Mouse (Mus musculus): Measurements from ENCODE around the gene Chrna1.

Chrna1 gene

DNA sequence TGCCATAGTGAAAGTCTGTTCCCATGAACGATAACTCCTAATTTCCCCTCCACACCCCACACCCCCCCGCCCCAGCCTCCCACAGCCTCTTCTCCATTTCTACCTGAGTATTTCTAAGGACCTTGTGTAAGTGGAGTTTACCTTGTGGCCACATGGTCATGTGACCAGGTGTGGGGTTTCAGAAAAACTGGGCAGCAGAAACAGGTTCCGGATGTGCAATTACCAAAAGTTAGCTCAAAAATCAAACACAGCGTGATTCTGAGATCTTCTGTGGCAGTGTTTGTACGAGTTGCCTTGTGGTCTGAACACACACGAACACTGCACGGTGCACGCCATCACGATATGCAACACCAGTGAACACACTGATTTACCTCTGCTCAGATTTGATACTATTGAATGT, 17.5 kb downstream of the Chrna1 start:
- in situ Hi-C loops (cut with MboI; ENCODE audit: unreplicated experiment in 2 of 2) = loop anchor here (5.0 to 25.0 kb wide), 5 partner anchors 68 to 1022 kb away; partner anchors contain the start of genes Atf2 (in 1 of the 2) and Atp5g3 (in 1 of the 2)

DNA sequence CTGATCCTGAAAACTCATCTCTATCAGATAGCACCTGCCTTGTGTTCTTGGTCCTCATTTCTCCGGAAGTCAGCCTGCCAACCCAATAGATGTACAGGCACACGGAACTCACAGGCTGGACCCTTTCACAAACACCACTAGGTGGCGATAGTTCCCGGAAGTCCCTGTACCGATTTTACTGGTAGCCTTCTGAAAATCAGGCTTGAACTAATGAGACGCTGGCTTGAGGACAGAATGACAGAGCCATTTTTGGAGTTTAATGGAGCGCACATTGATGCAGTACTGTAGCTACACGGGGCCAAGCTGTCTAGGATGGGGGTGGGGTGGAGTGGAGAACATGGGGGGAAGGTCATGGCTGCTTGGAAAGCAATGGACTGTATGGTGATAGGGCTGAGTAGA, 18.5 kb downstream of the Chrna1 start:
- in situ Hi-C loops (cut with MboI; ENCODE audit: unreplicated experiment in 2 of 2) = loop anchor here (5.0 to 25.0 kb wide), 5 partner anchors 67 to 1023 kb away; partner anchors contain the start of genes Atf2 (in 1 of the 2) and Atp5g3 (in 1 of the 2)

DNA sequence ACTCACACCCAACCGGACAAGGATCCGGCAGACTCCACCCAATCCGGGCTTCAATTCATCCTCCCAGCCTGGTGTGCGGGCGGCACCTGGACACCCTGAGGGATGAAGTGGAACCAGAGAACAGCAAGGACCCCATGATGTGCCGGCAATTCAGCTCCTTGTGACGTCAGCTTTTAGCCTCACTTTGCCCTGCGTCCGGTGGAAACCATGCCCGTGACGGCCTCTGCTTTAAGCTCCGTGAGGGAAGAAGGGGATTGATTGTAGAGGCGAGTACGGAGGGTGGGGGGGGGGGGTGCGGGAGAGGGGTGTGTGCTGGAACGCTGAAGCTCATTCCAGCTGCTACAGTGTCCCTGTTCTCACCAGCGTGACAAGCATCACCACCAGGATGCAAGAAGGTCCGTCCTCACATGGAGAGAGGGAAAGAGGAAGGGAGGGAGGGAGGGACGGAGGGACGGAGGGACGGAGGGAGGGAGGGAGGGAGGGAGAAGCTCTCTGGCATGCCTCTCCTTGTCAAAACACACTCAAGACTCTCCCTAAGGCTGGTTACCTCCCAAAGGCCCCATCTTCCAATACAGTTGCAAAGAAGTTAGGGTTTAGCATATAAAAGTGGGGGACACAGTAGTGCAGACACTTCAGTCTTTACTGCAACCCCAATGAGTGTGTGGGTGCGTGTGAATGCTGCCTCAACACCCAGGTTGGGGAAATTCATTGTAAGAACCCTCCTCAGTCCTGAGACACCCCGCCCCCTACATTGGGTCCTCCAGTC, 19.1 kb downstream of the Chrna1 start:
- in situ Hi-C loops (cut with MboI; ENCODE audit: unreplicated experiment in 2 of 2) = loop anchor here (5.0 to 25.0 kb wide), 5 partner anchors 66 to 1024 kb away; partner anchors contain the start of genes Atf2 (in 1 of the 2) and Atp5g3 (in 1 of the 2)

DNA sequence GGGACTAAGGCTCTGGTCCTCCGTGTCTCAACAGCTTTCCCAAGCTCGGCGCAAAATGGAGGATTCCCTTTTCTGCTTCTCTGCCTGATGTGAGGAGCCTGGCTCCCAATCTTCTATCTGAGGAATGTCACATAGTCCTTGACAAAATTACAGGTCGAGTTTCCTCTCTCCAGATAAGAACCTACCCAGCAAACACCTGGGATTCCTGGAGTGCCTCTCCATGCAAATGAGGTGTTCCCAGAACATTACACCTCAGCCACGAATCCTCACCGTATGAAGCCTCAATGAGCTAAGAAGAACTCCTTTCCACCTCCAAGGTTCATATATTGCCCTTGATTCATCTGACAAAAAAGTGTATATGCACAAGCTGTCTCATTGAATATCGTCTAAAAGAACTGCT, 19.7 kb downstream of the Chrna1 start:
- in situ Hi-C loops (cut with MboI; ENCODE audit: unreplicated experiment in 2 of 2) = loop anchor here (5.0 to 25.0 kb wide), 5 partner anchors 66 to 1024 kb away; partner anchors contain the start of genes Atf2 (in 1 of the 2) and Atp5g3 (in 1 of the 2)

DNA sequence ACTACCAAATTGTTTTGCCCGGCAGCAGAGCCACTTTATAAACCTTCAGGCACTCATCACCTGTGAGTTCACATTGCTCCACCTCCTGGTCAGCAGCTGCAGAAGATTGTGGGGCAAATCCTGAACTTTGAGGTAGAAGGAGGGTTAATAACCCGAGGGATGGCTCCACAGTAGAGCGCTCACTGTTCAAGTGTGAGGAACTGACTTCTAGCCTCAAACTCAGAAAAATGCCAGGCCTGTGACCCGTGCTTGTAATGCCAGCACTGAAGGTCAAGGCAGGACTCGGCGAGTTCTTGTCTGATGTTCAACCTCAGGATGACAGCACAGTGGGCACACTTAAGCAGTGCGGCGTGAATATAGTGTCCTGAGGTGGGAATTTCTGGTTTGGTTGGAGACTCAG, 22.2 kb downstream of the Chrna1 start:
- in situ Hi-C loops (cut with MboI; ENCODE audit: unreplicated experiment in 2 of 2) = loop anchor here in 1 of 2 experiments (25.0 kb wide), 2 partner anchors 329 to 979 kb away; partner anchors contain the start of gene Atf2

DNA sequence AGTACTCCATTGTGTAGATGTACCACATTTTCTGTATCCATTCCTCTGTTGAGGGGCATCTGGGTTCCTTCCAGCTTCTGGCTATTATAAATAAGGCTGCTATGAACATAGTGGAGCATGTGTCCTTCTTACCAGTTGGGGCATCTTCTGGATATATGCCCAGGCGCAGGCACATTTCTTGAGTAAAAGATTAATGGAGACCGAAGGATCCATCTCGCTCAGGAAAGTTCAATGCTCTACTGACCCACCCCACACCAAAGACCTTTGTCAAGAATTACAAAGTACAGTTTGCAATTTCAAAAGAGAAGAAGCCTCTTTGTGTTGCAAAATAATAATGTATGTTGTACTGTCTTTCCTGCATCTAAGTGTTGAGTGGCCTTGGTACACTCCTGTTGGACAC, 23.1 kb downstream of the Chrna1 start:
- in situ Hi-C loops (cut with MboI; ENCODE audit: unreplicated experiment in 2 of 2) = loop anchor here in 1 of 2 experiments (25.0 kb wide), 2 partner anchors 330 to 980 kb away; partner anchors contain the start of gene Atf2

DNA sequence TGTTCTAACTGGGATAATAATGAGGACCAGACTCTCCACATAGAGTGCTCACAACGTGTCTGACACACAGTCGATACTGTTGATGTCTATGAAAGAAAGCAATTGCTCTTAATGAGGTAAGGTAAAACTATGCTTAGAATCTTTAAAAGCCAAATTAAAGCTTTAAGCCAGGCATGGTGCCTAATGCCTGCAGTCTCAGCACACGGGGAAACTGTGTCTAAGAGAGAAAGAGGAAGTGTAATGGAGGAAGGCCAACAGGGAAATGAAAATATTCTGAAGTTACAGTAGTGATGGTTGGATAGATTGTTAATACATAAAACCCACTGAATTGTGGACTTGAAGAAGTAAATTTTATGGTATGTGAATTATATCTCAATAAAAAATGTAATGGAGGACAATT, 25.7 kb downstream of the Chrna1 start:
- in situ Hi-C loops (cut with MboI; ENCODE audit: unreplicated experiment in 2 of 2) = loop anchor here in 1 of 2 experiments (25.0 kb wide), 2 partner anchors 333 to 983 kb away; partner anchors contain the start of gene Atf2

DNA sequence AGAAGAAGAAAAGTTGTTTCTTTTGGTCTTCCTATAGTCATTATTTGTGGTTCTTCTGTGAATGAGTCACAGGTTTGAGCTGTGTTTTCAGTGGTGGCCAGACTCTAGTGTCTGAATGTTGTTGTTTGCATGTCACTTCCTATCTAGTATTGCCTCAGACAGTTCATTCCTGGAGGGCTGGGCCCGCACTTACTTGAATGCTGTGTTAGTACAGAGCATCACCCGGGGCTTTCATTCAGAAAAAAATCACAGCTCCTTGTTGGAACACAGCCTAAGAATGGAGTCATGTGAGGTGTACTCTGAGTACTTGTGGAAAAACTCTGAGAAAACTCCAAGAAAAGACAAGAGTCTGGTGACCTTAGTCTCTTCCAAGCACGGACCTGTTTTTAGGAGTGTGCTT, 27.2 kb downstream of the Chrna1 start:
- in situ Hi-C loops (cut with MboI; ENCODE audit: unreplicated experiment in 2 of 2) = loop anchor here in 1 of 2 experiments (25.0 kb wide), 2 partner anchors 334 to 984 kb away; partner anchors contain the start of gene Atf2

DNA sequence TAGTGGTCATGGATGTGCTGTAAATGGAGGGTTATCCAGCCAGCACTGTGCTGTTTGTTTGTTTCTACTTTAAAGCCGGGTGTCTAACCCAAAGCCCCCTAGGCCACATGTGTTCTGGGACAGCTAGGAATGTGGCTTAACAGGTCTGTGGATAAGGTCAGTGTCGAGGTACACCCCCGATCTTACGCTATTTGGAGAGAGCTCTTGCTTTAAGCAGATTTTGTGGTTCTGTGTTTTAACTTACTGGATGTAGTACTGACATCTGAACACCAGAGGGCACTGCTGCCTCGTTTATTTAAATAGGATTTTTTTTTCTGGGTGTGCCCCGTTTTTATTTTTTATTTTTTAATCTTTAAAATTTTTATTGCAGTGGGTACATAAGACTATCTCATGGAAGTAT, 29.4 kb downstream of the Chrna1 start:
- in situ Hi-C loops (cut with MboI; ENCODE audit: unreplicated experiment in 2 of 2) = loop anchor here in 1 of 2 experiments (25.0 kb wide), 2 partner anchors 337 to 987 kb away; partner anchors contain the start of gene Atf2

DNA sequence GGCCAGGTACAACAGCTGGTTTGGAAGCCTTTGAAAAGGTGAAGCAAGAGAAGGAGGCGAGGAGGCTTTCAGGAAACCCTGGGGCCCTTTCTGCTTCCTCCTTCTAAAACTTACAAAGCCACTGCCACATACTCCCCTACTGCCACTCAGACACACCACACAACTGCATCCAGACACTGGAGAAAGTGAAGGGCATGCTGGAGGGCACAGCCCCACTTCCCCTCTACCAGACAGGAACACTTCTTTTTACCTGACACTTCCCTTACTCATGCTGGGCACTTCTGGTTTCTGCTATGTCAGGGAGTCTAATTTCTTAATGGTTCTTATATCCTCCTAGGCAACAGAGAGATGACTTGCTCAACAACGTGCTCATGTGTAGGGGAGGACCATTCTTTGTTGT, 31.6 kb downstream of the Chrna1 start:
- in situ Hi-C loops (cut with MboI; ENCODE audit: unreplicated experiment in 2 of 2) = loop anchor here in 1 of 2 experiments (10.0 to 25.0 kb wide), 2 partner anchors 234 to 386 kb away; partner anchors contain the start of genes Cir1 and Scrn3

DNA sequence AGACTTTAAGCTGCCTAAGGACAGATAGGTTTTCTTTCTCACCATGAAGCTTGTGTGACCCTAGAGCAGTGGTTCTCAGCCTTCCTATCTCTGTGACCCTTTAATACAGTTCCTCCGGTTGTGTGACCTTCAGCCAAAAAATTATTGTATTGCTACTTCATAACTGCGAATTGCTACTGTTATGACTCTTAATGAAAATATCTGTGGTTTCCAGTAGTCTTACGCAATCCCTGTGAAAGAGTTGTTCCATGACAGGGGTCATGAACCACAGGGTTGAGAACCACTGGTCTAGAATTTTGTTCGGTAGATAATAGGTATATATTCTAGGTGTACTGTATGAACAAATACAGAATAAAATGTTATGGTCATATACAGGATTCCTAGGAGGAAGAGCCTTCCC, 32.9 kb downstream of the Chrna1 start:
- in situ Hi-C loops (cut with MboI; ENCODE audit: unreplicated experiment in 2 of 2) = loop anchor here in 1 of 2 experiments (10.0 to 25.0 kb wide), 2 partner anchors 232 to 385 kb away; partner anchors contain the start of genes Cir1 and Scrn3

DNA sequence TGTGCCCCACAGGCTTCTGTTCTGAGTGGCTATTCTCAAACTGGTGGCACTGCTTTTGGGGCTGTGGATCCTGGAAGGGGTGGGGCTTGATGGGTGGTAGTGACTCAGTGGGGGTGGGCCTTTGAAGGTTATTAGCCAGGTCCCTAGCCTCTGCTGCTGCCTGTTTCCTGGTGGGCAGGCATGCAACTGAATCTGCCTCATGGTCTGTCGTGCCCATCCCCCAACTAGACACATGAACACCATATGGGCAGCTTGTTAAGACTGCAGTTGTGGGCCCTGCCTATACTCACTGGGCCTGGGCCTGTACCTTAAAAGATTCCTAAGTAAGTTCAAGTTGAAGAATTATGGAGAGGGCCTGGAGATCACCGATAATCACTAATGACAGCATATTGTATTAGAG, 34.6 kb downstream of the Chrna1 start:
- in situ Hi-C loops (cut with MboI; ENCODE audit: unreplicated experiment in 2 of 2) = loop anchor here in 1 of 2 experiments (10.0 to 25.0 kb wide), 2 partner anchors 231 to 383 kb away; partner anchors contain the start of genes Cir1 and Scrn3

DNA sequence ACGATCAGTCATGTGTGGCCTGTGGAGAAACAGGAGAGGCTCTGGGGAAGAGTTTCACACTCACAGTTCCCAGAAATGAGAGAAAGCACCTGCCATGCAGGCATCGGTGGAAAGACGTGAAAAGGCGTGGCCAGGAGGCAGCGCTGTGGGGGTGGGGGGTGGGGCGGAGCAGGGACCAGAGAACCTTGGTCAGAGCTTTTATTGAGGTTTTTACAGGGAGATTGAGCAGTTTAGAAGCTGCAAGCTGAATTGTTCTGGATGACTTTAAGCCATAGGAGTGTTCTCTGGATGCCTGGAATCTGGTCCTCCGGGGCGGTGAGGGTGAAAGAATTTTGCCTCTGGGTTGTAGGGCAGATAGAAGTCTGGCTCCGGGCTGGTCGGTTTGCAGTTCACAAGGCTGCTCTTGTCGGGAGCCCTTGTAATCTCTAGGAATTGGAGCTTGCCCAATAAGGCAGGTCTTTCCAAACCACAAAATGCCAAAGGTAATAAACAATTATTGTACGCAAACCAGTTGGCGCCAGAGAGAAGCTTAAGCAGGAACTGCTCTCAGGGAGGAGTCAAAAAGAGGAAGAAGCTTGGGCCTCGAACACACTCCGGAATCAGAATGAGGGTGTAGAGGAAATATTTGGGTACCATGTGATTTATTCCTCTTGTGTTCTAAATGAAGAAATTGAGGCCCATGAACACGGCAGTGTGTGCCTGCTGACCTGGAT, 39.5 kb downstream of the Chrna1 start:
- in situ Hi-C loops (cut with MboI; ENCODE audit: unreplicated experiment in 2 of 2) = loop anchor here in 1 of 2 experiments (10.0 to 25.0 kb wide), 2 partner anchors 226 to 378 kb away; partner anchors contain the start of genes Cir1 and Scrn3

DNA sequence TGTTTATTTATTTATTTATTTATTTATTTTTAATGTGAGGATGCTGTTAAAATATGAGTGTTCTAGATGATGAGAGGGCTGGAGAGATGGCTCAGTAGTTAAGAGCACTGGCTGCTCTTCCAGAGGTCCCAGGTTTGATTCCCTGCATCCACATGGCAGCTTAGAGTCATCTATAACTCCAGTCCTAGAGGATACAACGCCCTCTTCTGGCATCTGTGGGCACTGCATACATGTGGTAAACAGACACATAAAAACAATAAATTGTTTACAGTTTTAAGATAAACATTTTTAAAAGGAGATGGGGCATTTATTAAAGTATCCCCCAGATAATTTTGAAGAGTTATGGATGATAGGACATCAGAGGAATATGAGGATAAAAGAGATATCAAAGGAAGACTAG, 40.4 kb downstream of the Chrna1 start:
- in situ Hi-C loops (cut with MboI; ENCODE audit: unreplicated experiment in 2 of 2) = loop anchor here (5.0 to 25.0 kb wide), 3 partner anchors 52 to 377 kb away; partner anchors contain the start of genes Cir1 (in 1 of the 2) and Scrn3 (in 1 of the 2)

DNA sequence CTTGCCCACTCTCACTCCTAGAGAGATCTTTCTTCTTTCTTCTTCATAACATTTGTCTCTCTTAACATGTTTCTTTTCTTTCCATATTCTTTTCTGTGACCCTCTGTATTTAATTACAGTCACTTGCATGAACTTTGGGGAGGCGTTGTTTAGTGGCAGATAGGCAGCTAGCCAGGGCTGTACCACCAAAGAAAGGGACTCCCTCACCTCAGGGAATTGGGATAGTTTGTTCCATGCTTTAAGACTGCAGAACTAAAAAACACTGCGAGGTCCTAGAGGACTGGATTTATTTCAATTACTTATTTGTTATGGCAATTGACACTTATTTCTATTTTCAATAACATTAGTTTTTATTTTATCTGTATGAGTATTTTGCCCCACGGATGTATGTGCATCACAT, 41.0 kb downstream of the Chrna1 start:
- in situ Hi-C loops (cut with MboI; ENCODE audit: unreplicated experiment in 2 of 2) = loop anchor here (5.0 to 25.0 kb wide), 2 partner anchors 52 to 377 kb away; no protein-coding TSS in a partner anchor

DNA sequence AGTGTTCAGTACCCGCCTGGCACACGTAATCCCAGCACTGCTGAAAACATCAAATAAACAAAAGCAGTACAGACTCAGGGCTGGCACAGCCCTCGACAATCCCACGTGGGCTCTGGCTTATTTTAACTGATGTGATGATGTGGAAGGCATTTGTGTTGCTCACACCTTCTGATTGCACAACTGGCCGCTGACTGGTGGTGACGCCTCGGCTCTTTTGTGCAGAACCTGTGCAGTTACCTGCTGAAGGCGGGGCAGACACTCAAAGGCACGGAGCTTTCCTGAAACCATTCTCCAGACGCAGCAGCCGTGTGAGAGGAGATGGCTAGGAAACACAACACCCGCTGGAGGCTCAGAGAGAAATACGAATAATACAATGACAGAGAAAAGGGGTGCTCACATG, 41.5 kb downstream of the Chrna1 start:
- in situ Hi-C loops (cut with MboI; ENCODE audit: unreplicated experiment in 2 of 2) = loop anchor here (5.0 to 25.0 kb wide), 2 partner anchors 51 to 376 kb away; no protein-coding TSS in a partner anchor

DNA sequence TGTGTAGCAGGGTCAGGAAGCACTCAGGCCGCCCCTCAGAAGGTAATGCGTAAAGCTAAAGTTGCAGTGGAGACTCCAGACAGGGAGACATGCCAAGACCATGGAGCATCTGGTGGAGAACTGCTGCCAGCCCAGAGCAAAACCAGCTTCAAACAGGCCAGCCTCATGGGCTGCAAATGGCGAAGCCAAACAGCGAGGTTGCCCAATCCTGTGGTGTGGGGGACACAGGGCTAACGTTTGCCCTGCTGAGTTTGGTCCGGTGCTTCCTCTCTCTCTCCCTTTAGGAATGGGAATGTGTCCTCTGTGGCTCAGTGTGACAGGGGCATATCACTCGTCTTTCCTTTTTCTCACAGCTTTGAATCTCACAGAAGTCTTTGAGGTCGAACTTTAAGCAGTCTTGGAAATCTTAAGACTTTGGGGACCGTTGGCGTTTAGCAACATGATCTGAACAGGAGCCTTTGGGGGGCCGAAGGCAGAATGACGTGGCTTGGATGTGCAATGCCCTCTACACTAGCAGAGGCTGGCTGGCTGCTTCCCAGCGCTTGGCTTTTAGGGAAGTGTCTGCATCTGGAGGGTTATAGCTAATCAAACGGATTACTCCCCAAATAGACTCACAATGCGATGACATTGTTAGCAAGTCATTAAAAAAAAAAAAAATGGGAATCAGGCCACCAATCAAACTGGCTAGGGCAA, 43.9 kb downstream of the Chrna1 start:
- in situ Hi-C loops (cut with MboI; ENCODE audit: unreplicated experiment in 2 of 2) = loop anchor here (5.0 to 25.0 kb wide), 2 partner anchors 49 to 374 kb away; no protein-coding TSS in a partner anchor

DNA sequence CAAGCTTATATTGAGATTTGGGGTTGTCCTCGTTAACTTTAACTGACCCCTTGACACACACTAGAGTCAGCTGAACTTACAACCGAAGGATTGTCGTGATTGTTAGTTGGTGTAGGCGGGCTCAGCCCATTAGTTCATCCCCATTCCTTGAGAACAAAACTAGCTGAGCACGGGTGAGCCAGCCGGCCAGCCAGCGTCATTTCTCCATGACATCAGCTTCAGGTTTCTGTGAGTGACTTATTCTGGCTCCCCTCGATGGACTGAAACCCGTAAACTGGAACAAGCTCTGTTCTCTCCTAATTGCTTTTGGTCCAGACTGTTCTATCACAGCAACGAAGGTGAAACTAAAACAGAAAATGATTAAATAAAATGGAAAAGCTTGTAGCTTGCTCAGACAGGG, 45.4 kb downstream of the Chrna1 start:
- in situ Hi-C loops (cut with MboI; ENCODE audit: unreplicated experiment in 2 of 2) = loop anchor here (5.0 to 25.0 kb wide), 2 partner anchors 47 to 372 kb away; no protein-coding TSS in a partner anchor

DNA sequence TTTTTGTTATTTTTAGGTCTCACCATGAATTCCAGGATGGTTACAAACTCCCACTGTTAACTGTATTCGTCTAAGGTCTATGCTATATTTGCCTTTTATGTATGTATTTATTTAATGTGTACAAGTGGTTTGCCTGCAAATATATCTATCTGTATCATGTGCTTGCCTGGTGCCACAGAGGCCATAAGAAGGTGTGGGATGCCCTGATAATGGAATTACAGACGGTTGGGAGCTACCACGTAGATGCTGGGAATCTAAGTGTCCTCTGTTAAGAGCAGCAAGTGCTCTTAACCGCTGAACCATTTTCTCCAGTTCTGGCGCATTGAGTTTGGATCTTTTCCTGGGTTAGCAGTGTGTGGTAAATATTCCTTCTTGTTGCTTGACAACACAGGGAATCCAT, 49.7 kb downstream of the Chrna1 start:
- in situ Hi-C loops (cut with MboI; ENCODE audit: unreplicated experiment in 2 of 2) = loop anchor here in 1 of 2 experiments (25.0 kb wide), 1 partner anchor 368 kb away; no protein-coding TSS in a partner anchor
